Mouse (Mus musculus) liver, adult 2 months (tissue): ENCODE measurements at regions not wholly inside any gene's neighbourhood (a gene's known extent, or its start where the extent isn't known, plus 50 kb on each side); places are given as distances from the start of the nearest gene placed in this dataset.

Experiments used
- DNase-seq: peaks from one replicate; pipeline ENCODE4 v3.0.0-alpha.2; 2011; ENCODE audit warnings: low read depth, low spot score; ENCODE audit errors: extremely low read depth
- H3K27ac ChIP-seq: fragments of 200-500 bp; replicated peaks from 2 replicates; pipeline ENCODE4 v1.5.1; 2012; ENCODE audit warnings: low read depth, mild to moderate bottlenecking, control low read depth, inconsistent platforms, low read length; ENCODE audit not compliant: insufficient read depth
- H3K27me3 ChIP-seq: fragments of 200-500 bp; 2 replicates; pipeline ENCODE4 v1.6.1; 2012; ENCODE audit warnings: mild to moderate bottlenecking, moderate library complexity, low read length, inconsistent platforms; ENCODE audit not compliant: control insufficient read depth, insufficient read depth
- H3K36me3 ChIP-seq: fragments of 200-500 bp; 2 replicates; pipeline ENCODE4 v1.6.1; 2012; ENCODE audit warnings: low read length, inconsistent platforms; ENCODE audit not compliant: control insufficient read depth, insufficient read depth
- H3K4me1 ChIP-seq: fragments of 200-500 bp; 2 replicates; pipeline ENCODE4 v1.6.1; 2011; ENCODE audit warnings: low read length; ENCODE audit not compliant: control insufficient read depth, insufficient read depth
- H3K4me3 ChIP-seq: fragments of 200-500 bp; 2 replicates; pipeline ENCODE4 v1.5.1; 2011; ENCODE audit warnings: low read depth, mild to moderate bottlenecking, control low read depth, low read length, moderate library complexity; ENCODE audit not compliant: insufficient read depth
- H3K79me2 ChIP-seq: fragments of 200-500 bp; 2 replicates; pipeline ENCODE4 v1.6.1; 2012; ENCODE audit warnings: inconsistent platforms, mild to moderate bottlenecking, low read length, moderate library complexity; ENCODE audit not compliant: control insufficient read depth, insufficient read depth
- H3K9ac ChIP-seq: fragments of 200-500 bp; 2 replicates; pipeline ENCODE4 v1.6.1; 2012; ENCODE audit warnings: low read depth, mild to moderate bottlenecking, control low read depth, inconsistent platforms, low read length
- CTCF ChIP-seq: fragments of 200-500 bp; IDR thresholded peaks from 2 replicates; pipeline ENCODE4 v1.5.1; 2011; ENCODE audit warnings: low read depth, low read length, control low read depth
- POLR2A ChIP-seq: fragments of 200-500 bp; IDR thresholded peaks from 2 replicates; pipeline ENCODE4 v1.6.1; 2011; ENCODE audit warnings: low read length, control low read depth; ENCODE audit not compliant: insufficient read depth; ENCODE audit errors: extremely low read depth
- WGBS: fragments of 180-500 bp; shearing (Covaris S2); methylation state at CpG from one replicate; pipeline ENCODE4 v1.1.7; 2018; 5-methylcytosine and 5-hydroxymethylcytosine counted together

GRCm38 (mm10) chr4:99407466-99407865, 111.8 kb downstream of the Gm12689 start:
- no peak for DNase-seq
- TF ChIP-seq CTCF, result no peak
- no peak for TF ChIP-seq POLR2A
- Histone ChIP-seq H3K4me1 (no peaks in the 10 kb centered on the region), H3K4me3 (no peak overlapping the region), H3K9ac (no peak overlapping the region), H3K36me3 (no peaks in the 10 kb centered on the region), H3K79me2 (no peaks in the 10 kb centered on the region), H3K27me3 (no peaks in the 10 kb centered on the region), H3K27ac (no peak overlapping the region)
- WGBS, result 83% methylated on average over 7 of the region's 7 CpGs

- H3K9ac ChIP-seq, result no peak overlapping the region
- peak; percentile 12 for DNase-seq
- H3K4me3 ChIP-seq, result no peak overlapping the region
- no peaks in the 10 kb centered on the region for H3K27me3 ChIP-seq
- no peak overlapping the region for H3K27ac ChIP-seq
- WGBS, result 23% methylated on average over 1 of the region's 1 CpGs
- no peaks in the 10 kb centered on the region for H3K79me2 ChIP-seq
- no peaks in the 10 kb centered on the region for H3K4me1 ChIP-seq
- H3K36me3 ChIP-seq, result no peaks in the 10 kb centered on the region
- TF ChIP-seq CTCF (no peak), POLR2A (no peak)
Measured at GRCm38 (mm10) chr4:99423449-99423848, 127.7 kb downstream of the Gm12689 start.

GRCm38 (mm10) chr4:99445077-99445754, 149.5 kb downstream of the Gm12689 start:
- TF ChIP-seq POLR2A, result no peak
- no peak for TF ChIP-seq CTCF
- Histone ChIP-seq H3K27me3 (no peaks in the 10 kb centered on the region; the same call in 1 of the 2 replicates), H3K36me3 (no peaks in the 10 kb centered on the region), H3K9ac (no peak overlapping the region), H3K4me1 (no peaks in the 10 kb centered on the region), H3K79me2 (no peaks in the 10 kb centered on the region), H3K27ac (no peak overlapping the region), H3K4me3 (no peak overlapping the region)
- WGBS, result 40% methylated on average over 28 of the region's 28 CpGs
- DNase-seq, result no peak

- Histone ChIP-seq H3K27me3 (no peaks in the 10 kb centered on the region; the same call in 1 of the 2 replicates), H3K79me2 (no peaks in the 10 kb centered on the region), H3K4me3 (no peak overlapping the region), H3K36me3 (no peaks in the 10 kb centered on the region), H3K4me1 (no peaks in the 10 kb centered on the region), H3K9ac (no peak overlapping the region), H3K27ac (no peak overlapping the region)
- WGBS, result 67% methylated on average over 9 of the region's 9 CpGs
- TF ChIP-seq CTCF (no peak), POLR2A (no peak)
- DNase-seq, result no peak
Measured at GRCm38 (mm10) chr4:99445755-99446128, 150.0 kb downstream of the Gm12689 start.

- no peak overlapping the region for H3K4me3 ChIP-seq
- H3K4me1 ChIP-seq, result no peaks in the 10 kb centered on the region
- no peak for TF ChIP-seq CTCF
- TF ChIP-seq POLR2A, result no peak
- H3K9ac ChIP-seq, result no peak overlapping the region
- H3K27ac ChIP-seq, result no peak overlapping the region
- no peaks in the 10 kb centered on the region for H3K36me3 ChIP-seq
- no peaks in the 10 kb centered on the region for H3K27me3 ChIP-seq
- WGBS, result 75% methylated on average over 4 of the region's 4 CpGs
- no peaks in the 10 kb centered on the region for H3K79me2 ChIP-seq
- DNase-seq, result peak; percentile 6
Measured at GRCm38 (mm10) chr4:99458984-99459383, 163.3 kb downstream of the Gm12689 start.

GRCm38 (mm10) chr4:99459436-99459835, 163.7 kb downstream of the Gm12689 start:
- H3K79me2 ChIP-seq, result no peaks in the 10 kb centered on the region

More at GRCm38 (mm10) chr4:99459436-99459835, 163.7 kb downstream of the Gm12689 start:
- no peak overlapping the region for H3K4me3 ChIP-seq
- H3K27ac ChIP-seq, result no peak overlapping the region
- peak; percentile 7 for DNase-seq
- TF ChIP-seq POLR2A (no peak), CTCF (0 out of 2 replicates have a peak, but pooled peaks have one; percentile 1)
- no peaks in the 10 kb centered on the region for H3K27me3 ChIP-seq
- WGBS, result 17% methylated on average over 14 of the region's 14 CpGs
- H3K9ac ChIP-seq, result no peak overlapping the region
- H3K36me3 ChIP-seq, result no peaks in the 10 kb centered on the region
- no peaks in the 10 kb centered on the region for H3K4me1 ChIP-seq
